In the genomic region with DNA sequence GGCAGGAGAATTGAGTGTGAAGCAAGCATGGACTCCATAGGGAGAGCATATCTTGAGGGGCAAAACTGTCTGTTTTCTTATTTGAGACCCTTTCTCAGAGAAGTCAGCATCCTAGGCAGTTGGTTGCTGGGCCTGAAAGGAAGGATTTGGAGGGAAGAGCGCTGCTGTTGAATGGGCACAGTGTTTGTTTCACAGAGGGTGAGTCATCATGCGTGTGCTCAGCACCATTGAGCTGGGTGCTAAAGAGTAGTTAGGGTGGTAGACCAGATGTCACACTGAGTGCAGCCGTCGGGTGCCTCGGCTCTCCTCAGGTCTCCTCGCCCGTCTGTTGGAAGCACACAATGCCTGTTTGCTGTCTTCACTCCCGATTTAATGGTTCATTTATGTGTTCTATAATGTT, we compare ENCODE assay signal across 16 mouse cellular contexts.
"Had no signal": no experiment of that assay in that cellular context is flagged by ENCODE, and none has a peak within 500 bp of the region (broad histone marks: within the 10 kb centered on the region; RNA-seq: fewer than 3 reads in every experiment).

No protein-coding gene starts in this region.

- H3K27me3 ChIP-seq: neural tube, embryonic 13.5 days; neural tube, embryonic 15.5 days; stomach, embryonic 15.5 days had no signal

- H3K9me3 ChIP-seq: neural tube, embryonic 13.5 days; neural tube, embryonic 15.5 days; stomach, embryonic 15.5 days had no signal

- H3K9ac ChIP-seq: neural tube, embryonic 13.5 days; neural tube, embryonic 15.5 days; stomach, embryonic 15.5 days had no signal

- H3K4me3 ChIP-seq: neural tube, embryonic 13.5 days; neural tube, embryonic 15.5 days; stomach, embryonic 15.5 days had no signal

- H3K27ac ChIP-seq: neural tube, embryonic 13.5 days; neural tube, embryonic 15.5 days; stomach, embryonic 15.5 days; stomach, postnatal 0 days had no signal

- H3K4me2 ChIP-seq: neural tube, embryonic 13.5 days; neural tube, embryonic 15.5 days; stomach, embryonic 15.5 days had no signal

- H3K4me1 ChIP-seq: neural tube, embryonic 13.5 days; neural tube, embryonic 15.5 days; stomach, embryonic 15.5 days had no signal

- DNase-seq: retina, postnatal 1 day; right cerebral cortex, adult 18-20 months; right cerebral cortex, postnatal 14 days; right cerebral cortex, postnatal 25 days; right cerebral cortex, postnatal 4 days; spleen, adult 18-20 months; thymus, adult 18-20 months; thymus, adult 2 months; thymus, postnatal 14 days; thymus, postnatal 25 days; thymus, postnatal 36 days; thymus, postnatal 4 days had no signal
